Mouse (Mus musculus): Measurements from ENCODE around the gene Ldb3. TPM values are rescaled to one million over a fixed set of nuclear protein-coding genes. Genes with fewer than 3 reads are reported as not detected.

Ldb3 gene
- polyA plus RNA-seq, 1 experiment from 2014 or later = 0.68 TPM

DNA sequence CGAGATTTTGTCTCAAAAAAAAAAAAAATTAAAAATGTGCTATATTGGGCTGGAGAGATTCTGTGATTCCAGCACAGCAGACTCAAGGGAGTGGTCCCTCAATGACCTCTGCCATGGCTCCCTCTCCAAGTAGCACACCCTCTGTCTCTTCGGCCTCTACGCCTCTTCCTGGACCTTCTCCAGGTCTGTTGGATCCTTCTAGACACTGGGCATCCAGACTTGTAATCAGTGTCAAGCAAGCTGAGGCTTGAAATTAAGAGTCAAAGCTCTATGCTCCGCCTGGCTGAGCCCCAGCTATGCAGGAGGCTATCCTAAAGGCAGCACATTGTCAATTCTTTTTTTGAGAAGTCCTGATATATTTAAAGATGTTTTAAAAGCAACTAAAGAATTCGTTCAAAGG is 54.9 kb downstream of the Ldb3 start:
- DNase-seq (ENCODE audit: low spot score) = no peak
- no peaks in the 10 kb centered on the region for H3K4me1 ChIP-seq (replicated peaks; ENCODE audit: control insufficient read depth, insufficient read depth, low read length)
- no peaks in the 10 kb centered on the region for H3K27me3 ChIP-seq (ENCODE audit: control insufficient read depth, insufficient read depth, low read length)
- no peaks in the 10 kb centered on the region for H3K9me3 ChIP-seq (ENCODE audit: control insufficient read depth, low read length)
- ATAC-seq (ENCODE audit: low FRiP score) = no peak
- H3K4me2 ChIP-seq (replicated peaks) = no peak overlapping the region
- 86% methylated on average over 5 of the region's 5 CpGs for WGBS
- H3K36me3 ChIP-seq (replicated peaks; ENCODE audit: control insufficient read depth, insufficient read depth) = no peaks in the 10 kb centered on the region
- no peak overlapping the region for H3K9ac ChIP-seq
- no peak overlapping the region for H3K27ac ChIP-seq
- no peak overlapping the region for H3K4me3 ChIP-seq (replicated peaks; ENCODE audit: low read length)

DNA sequence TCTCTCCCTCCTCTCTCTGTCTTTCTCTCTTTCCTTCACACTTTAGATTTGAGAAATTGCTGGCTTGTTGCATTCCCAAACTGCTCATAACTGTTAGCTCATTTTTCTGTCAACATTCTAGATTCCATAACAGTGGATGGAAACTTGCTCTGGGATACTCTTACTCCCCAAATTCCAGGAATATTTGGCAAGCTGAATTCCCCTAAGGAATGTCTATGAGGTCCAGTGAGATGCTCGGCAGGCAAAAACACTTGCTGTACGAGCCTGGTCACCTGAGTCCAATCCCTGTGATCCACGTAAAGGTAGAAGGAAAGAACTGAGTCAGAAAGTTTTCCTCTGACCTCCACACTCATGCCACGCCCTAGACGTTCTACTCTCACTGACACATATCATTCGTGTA is 55.9 kb downstream of the Ldb3 start:
- DNase-seq (ENCODE audit: low spot score) (no peak), ATAC-seq (ENCODE audit: low FRiP score) (no peak)
- no peaks in the 10 kb centered on the region for H3K36me3 ChIP-seq (replicated peaks; ENCODE audit: control insufficient read depth, insufficient read depth)
- H3K27me3 ChIP-seq (ENCODE audit: control insufficient read depth, insufficient read depth, low read length) = no peaks in the 10 kb centered on the region
- H3K27ac ChIP-seq = no peak overlapping the region
- no peaks in the 10 kb centered on the region for H3K4me1 ChIP-seq (replicated peaks; ENCODE audit: control insufficient read depth, insufficient read depth, low read length)
- no peak overlapping the region for H3K4me3 ChIP-seq (replicated peaks; ENCODE audit: low read length)
- 80% methylated on average over 6 of the region's 6 CpGs for WGBS
- H3K9me3 ChIP-seq (ENCODE audit: control insufficient read depth, low read length) = no peaks in the 10 kb centered on the region
- H3K4me2 ChIP-seq (replicated peaks) = no peak overlapping the region
- no peak overlapping the region for H3K9ac ChIP-seq

DNA sequence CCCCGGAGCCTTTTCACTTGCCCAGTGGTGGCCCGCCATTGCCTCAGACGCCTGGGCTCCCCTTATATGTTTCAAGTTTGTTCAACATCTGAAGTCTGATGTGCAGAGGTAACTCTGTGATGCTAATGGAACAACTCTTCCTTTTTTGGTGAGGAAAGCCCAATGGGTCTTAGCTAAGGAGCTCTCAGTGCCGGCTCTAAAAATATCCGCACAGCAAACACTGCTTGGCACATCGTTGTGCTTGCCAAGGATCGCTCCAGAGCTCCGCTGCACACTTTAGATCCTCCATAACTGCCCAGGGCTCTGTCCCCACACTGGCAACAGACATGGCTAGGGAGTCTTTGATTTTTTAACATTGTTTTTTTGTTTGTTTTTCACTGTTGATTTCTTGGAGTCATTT is 59.7 kb downstream of the Ldb3 start:
- Histone ChIP-seq H3K9ac (no peak overlapping the region), H3K4me2 (replicated peaks) (no peak overlapping the region), H3K27ac (no peak overlapping the region), H3K9me3 (ENCODE audit: control insufficient read depth, low read length) (no peaks in the 10 kb centered on the region), H3K4me3 (replicated peaks; ENCODE audit: low read length) (no peak overlapping the region), H3K4me1 (replicated peaks; ENCODE audit: control insufficient read depth, insufficient read depth, low read length) (no peaks in the 10 kb centered on the region), H3K36me3 (replicated peaks; ENCODE audit: control insufficient read depth, insufficient read depth) (no peaks in the 10 kb centered on the region), H3K27me3 (ENCODE audit: control insufficient read depth, insufficient read depth, low read length) (no peaks in the 10 kb centered on the region)
- DNase-seq (ENCODE audit: low spot score) = no peak
- no peak for ATAC-seq (ENCODE audit: low FRiP score)
- WGBS = 68% methylated on average over 8 of the region's 8 CpGs

- DNase-seq (ENCODE audit: low spot score) (no peak), ATAC-seq (ENCODE audit: low FRiP score) (no peak)
- no peak within 1 kb of the TSS for H3K9ac ChIP-seq
- no peaks in the 10 kb centered on the region for H3K36me3 ChIP-seq (replicated peaks; ENCODE audit: control insufficient read depth, insufficient read depth)
- H3K9me3 ChIP-seq (ENCODE audit: control insufficient read depth, low read length) = no peaks in the 10 kb centered on the region
- H3K27ac ChIP-seq = no peak within 1 kb of the TSS
- H3K27me3 ChIP-seq (ENCODE audit: control insufficient read depth, insufficient read depth, low read length) = no peaks in the 10 kb centered on the region
- H3K4me2 ChIP-seq (replicated peaks) = no peak within 1 kb of the TSS
- no peak within 1 kb of the TSS for H3K4me3 ChIP-seq (replicated peaks; ENCODE audit: low read length)
- H3K4me1 ChIP-seq (replicated peaks; ENCODE audit: control insufficient read depth, insufficient read depth, low read length) = no peaks in the 10 kb centered on the region
- 89% methylated on average over 8 of the region's 8 CpGs for WGBS
Measured at GRCm38 (mm10) chr14:34522701-34523100, 65.8 kb downstream of the Ldb3 start, which contains the start of gene 9230112D13Rik. 9230112D13Rik (minus strand) TSS chr14:34522801.

DNA sequence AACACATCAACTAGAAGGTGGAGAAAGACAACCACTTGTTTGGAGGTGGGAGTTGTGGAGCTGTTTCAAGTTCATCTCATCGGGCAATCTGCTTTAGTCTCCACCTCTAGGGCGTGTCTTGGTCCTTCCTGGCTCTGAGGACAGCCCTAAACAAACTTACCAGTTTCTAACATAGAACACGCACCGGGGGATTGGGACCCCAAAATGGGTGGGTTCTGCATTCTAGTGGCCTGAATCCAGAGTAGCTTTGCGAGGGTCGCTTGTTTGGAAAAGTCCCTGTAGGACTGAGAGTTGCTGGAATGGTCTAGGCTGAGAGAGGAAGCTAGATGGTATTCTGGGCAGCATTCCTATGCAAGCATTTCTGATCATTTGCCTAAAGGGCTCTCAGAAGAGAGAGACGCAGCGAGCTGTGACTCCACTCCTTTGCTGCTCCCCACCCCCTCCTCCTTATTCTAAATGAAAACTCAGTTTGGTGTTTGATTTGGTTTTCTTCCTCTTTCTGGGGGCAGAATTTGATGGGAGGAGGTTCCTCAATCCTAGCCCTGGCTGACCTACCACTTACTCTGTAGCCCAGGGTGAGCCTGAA is 70.4 kb downstream of the Ldb3 start:
- 90% methylated on average over 8 of the region's 8 CpGs for WGBS
- Histone ChIP-seq H3K4me1 (replicated peaks; ENCODE audit: control insufficient read depth, insufficient read depth, low read length) (no peaks in the 10 kb centered on the region), H3K9me3 (ENCODE audit: control insufficient read depth, low read length) (no peaks in the 10 kb centered on the region), H3K4me3 (replicated peaks; ENCODE audit: low read length) (no peak overlapping the region), H3K36me3 (replicated peaks; ENCODE audit: control insufficient read depth, insufficient read depth) (no peaks in the 10 kb centered on the region), H3K9ac (no peak overlapping the region), H3K4me2 (replicated peaks) (no peak overlapping the region), H3K27me3 (ENCODE audit: control insufficient read depth, insufficient read depth, low read length) (no peaks in the 10 kb centered on the region), H3K27ac (no peak overlapping the region)
- ATAC-seq (ENCODE audit: low FRiP score) (no peak), DNase-seq (ENCODE audit: low spot score) (no peak)

- no peaks in the 10 kb centered on the region for H3K9me3 ChIP-seq (ENCODE audit: control insufficient read depth, low read length)
- ATAC-seq (ENCODE audit: low FRiP score) (no peak), DNase-seq (ENCODE audit: low spot score) (no peak)
- H3K36me3 ChIP-seq (replicated peaks; ENCODE audit: control insufficient read depth, insufficient read depth) = no peaks in the 10 kb centered on the region
- no peak overlapping the region for H3K4me3 ChIP-seq (replicated peaks; ENCODE audit: low read length)
- no peaks in the 10 kb centered on the region for H3K27me3 ChIP-seq (ENCODE audit: control insufficient read depth, insufficient read depth, low read length)
- H3K4me2 ChIP-seq (replicated peaks) = no peak overlapping the region
- H3K4me1 ChIP-seq (replicated peaks; ENCODE audit: control insufficient read depth, insufficient read depth, low read length) = no peaks in the 10 kb centered on the region
- H3K27ac ChIP-seq = no peak overlapping the region
- 91% methylated on average over 10 of the region's 10 CpGs for WGBS
- no peak overlapping the region for H3K9ac ChIP-seq
Measured at GRCm38 (mm10) chr14:34516960-34517577, 71.4 kb downstream of the Ldb3 start.

GRCm38 (mm10) chr14:34515860-34516259 is 72.6 kb downstream of the Ldb3 start:
- no peaks in the 10 kb centered on the region for H3K27me3 ChIP-seq (ENCODE audit: control insufficient read depth, insufficient read depth, low read length)
- no peak overlapping the region for H3K4me3 ChIP-seq (replicated peaks; ENCODE audit: low read length)
- WGBS = 93% methylated on average over 5 of the region's 5 CpGs
- H3K9ac ChIP-seq = no peak overlapping the region
- no peaks in the 10 kb centered on the region for H3K36me3 ChIP-seq (replicated peaks; ENCODE audit: control insufficient read depth, insufficient read depth)
- H3K4me2 ChIP-seq (replicated peaks) = no peak overlapping the region
- no peak for DNase-seq (ENCODE audit: low spot score)
- no peaks in the 10 kb centered on the region for H3K4me1 ChIP-seq (replicated peaks; ENCODE audit: control insufficient read depth, insufficient read depth, low read length)
- no peak overlapping the region for H3K27ac ChIP-seq
- H3K9me3 ChIP-seq (ENCODE audit: control insufficient read depth, low read length) = no peaks in the 10 kb centered on the region
- ATAC-seq (ENCODE audit: low FRiP score) = no peak

DNA sequence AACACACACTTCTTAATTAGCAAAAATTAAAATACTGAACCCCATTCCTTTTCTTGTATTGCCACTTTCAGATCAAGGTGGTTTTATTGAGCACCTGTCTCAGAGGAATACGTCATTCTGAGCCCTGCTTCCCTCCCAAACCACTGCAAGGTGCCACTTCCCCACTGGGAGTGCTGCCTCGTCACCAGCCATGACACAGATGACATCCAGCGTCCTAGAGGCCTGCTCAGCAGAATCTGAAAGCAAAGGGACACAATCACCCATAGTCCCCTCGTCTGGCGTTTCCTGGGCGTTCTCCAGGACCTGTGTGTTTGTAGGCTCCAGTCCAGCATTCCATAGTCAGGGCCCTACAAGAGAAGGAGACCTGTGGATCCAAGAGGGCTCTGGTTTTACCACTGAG is 74.4 kb downstream of the Ldb3 start:
- Histone ChIP-seq H3K9me3 (ENCODE audit: control insufficient read depth, low read length) (no peaks in the 10 kb centered on the region), H3K9ac (no peak overlapping the region), H3K27ac (no peak overlapping the region), H3K27me3 (ENCODE audit: control insufficient read depth, insufficient read depth, low read length) (no peaks in the 10 kb centered on the region), H3K4me2 (replicated peaks) (no peak overlapping the region), H3K4me3 (replicated peaks; ENCODE audit: low read length) (no peak overlapping the region), H3K36me3 (replicated peaks; ENCODE audit: control insufficient read depth, insufficient read depth) (no peaks in the 10 kb centered on the region), H3K4me1 (replicated peaks; ENCODE audit: control insufficient read depth, insufficient read depth, low read length) (no peaks in the 10 kb centered on the region)
- 45% methylated on average over 6 of the region's 6 CpGs for WGBS
- ATAC-seq (ENCODE audit: low FRiP score) = no peak
- DNase-seq (ENCODE audit: low spot score) = no peak

DNA sequence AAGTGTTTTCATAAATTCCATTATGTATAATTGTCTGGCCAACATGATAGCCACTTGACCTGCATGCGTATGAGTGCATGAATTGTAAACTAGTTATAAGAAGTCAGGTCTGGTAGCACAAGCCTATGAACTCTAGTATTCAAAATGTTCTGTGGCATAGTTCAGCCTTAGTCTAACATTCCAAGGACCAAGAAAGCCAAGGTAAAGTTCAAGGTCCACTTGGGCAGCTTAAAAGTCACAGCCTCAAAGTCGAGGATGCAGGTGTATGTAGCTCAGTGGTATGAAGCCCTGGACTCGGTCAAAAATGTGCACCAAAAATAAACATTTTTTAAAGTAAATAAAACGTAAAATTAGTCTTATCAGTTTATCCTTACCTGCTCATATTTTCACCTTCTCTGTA is 75.9 kb downstream of the Ldb3 start:
- 89% methylated on average over 4 of the region's 4 CpGs for WGBS
- no peak overlapping the region for H3K4me3 ChIP-seq (replicated peaks; ENCODE audit: low read length)
- no peaks in the 10 kb centered on the region for H3K27me3 ChIP-seq (ENCODE audit: control insufficient read depth, insufficient read depth, low read length)
- no peak for DNase-seq (ENCODE audit: low spot score)
- H3K9ac ChIP-seq = no peak overlapping the region
- no peaks in the 10 kb centered on the region for H3K9me3 ChIP-seq (ENCODE audit: control insufficient read depth, low read length)
- 0 out of 2 replicates have a peak, but pooled peaks cover 10% of the 10 kb centered on the region for H3K4me1 ChIP-seq (replicated peaks; ENCODE audit: control insufficient read depth, insufficient read depth, low read length)
- ATAC-seq (ENCODE audit: low FRiP score) = no peak
- H3K36me3 ChIP-seq (replicated peaks; ENCODE audit: control insufficient read depth, insufficient read depth) = no peaks in the 10 kb centered on the region
- no peak overlapping the region for H3K4me2 ChIP-seq (replicated peaks)
- H3K27ac ChIP-seq = no peak overlapping the region

DNA sequence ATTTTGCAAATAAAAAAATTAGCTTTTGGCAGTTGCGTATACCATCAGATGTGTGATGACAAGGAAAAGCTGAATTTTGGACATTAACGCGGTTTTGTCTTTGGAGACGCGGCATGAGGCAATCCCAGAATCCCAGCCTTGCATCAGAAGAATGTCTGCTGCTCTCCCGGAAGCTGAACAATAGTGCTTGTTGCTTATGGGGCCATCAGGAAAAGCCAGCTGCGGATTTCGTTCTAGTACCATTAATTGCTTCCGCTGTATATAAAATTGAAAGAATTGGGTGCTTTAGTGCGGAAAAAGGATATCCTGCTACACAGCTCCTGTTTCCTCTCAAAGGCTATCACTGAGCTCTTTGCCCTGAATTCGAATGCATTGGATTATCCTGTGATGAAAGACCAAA is 76.6 kb downstream of the Ldb3 start:
- WGBS = 77% methylated on average over 11 of the region's 11 CpGs
- no peak overlapping the region for H3K4me2 ChIP-seq (replicated peaks)
- ATAC-seq (ENCODE audit: low FRiP score) (no peak), DNase-seq (ENCODE audit: low spot score) (no peak)
- no peak overlapping the region for H3K4me3 ChIP-seq (replicated peaks; ENCODE audit: low read length)
- H3K27ac ChIP-seq = no peak overlapping the region
- no peaks in the 10 kb centered on the region for H3K27me3 ChIP-seq (ENCODE audit: control insufficient read depth, insufficient read depth, low read length)
- H3K4me1 ChIP-seq (replicated peaks; ENCODE audit: control insufficient read depth, insufficient read depth, low read length) = 0 out of 2 replicates have a peak, but pooled peaks cover 10% of the 10 kb centered on the region
- no peaks in the 10 kb centered on the region for H3K9me3 ChIP-seq (ENCODE audit: control insufficient read depth, low read length)
- no peaks in the 10 kb centered on the region for H3K36me3 ChIP-seq (replicated peaks; ENCODE audit: control insufficient read depth, insufficient read depth)
- H3K9ac ChIP-seq = no peak overlapping the region
